ENCODE assay signal across 18 mouse cellular contexts in genomic region chr13:71068757-71069201, GRCm38 (mm10).
DNase-seq lines count a peak whose midpoint lies in the region; ATAC-seq and TF ChIP-seq lines count a peak whose summit lies in the region.
"Had no signal": no experiment of that assay in that cellular context is flagged by ENCODE, and none has a peak within 500 bp of the region (broad histone marks: within the 10 kb centered on the region; RNA-seq: fewer than 3 reads in every experiment).

No protein-coding gene starts in this region.

- TF ChIP-seq POLR2A in CH12.LX (IDR thresholded peaks at IDR 0.05; ENCODE audit: low read depth, low read length): no peak

- TF ChIP-seq RAD21 in CH12.LX (IDR thresholded peaks at IDR 0.05; ENCODE audit: low read depth, low read length): no peak

- H3K4me2 ChIP-seq in CH12.LX (ENCODE audit: insufficient read depth, low read depth, poor library complexity, severe bottlenecking): peak overlapping the region; percentile 60
- peak overlapping the region; percentile 31 for H3K4me2 ChIP-seq in hindbrain, embryonic 14.5 days (replicated peaks)
- peak overlapping the region; percentile 28 for H3K4me2 ChIP-seq in midbrain, embryonic 13.5 days (replicated peaks)
- no peak overlapping the region for H3K4me2 ChIP-seq in liver, embryonic 11.5 days
- H3K4me2 ChIP-seq: intestine, embryonic 15.5 days had no signal

- H3K9ac ChIP-seq in CH12.LX (ENCODE audit: insufficient read depth, low read depth): no peak overlapping the region
- peak overlapping the region; percentile 31; the same call in 1 of the 2 replicates for H3K9ac ChIP-seq in hindbrain, embryonic 14.5 days
- no peak overlapping the region for H3K9ac ChIP-seq in midbrain, embryonic 13.5 days (replicated peaks)
- no peak overlapping the region for H3K9ac ChIP-seq in liver, embryonic 11.5 days (ENCODE audit: low read depth, low read length)
- H3K9ac ChIP-seq: intestine, embryonic 15.5 days had no signal

- H3K9me3 ChIP-seq in CH12.LX (replicated peaks; ENCODE audit: low read length): no peaks in the 10 kb centered on the region
- no peaks in the 10 kb centered on the region for H3K9me3 ChIP-seq in embryonic facial prominence, embryonic 10.5 days
- no peaks in the 10 kb centered on the region for H3K9me3 ChIP-seq in hindbrain, embryonic 14.5 days (ENCODE audit: control insufficient read depth, low read length)
- no peaks in the 10 kb centered on the region for H3K9me3 ChIP-seq in midbrain, embryonic 13.5 days
- no peaks in the 10 kb centered on the region for H3K9me3 ChIP-seq in liver, embryonic 11.5 days (ENCODE audit: control insufficient read depth, low read length)
- H3K9me3 ChIP-seq: heart, embryonic 10.5 days; intestine, embryonic 15.5 days had no signal

- no peaks in the 10 kb centered on the region for H3K36me3 ChIP-seq in CH12.LX (replicated peaks in 1 of 2; ENCODE audit: control insufficient read depth in 1 of 2, insufficient read depth in 1 of 2, low read length in 1 of 2)
- H3K36me3 ChIP-seq in embryonic facial prominence, embryonic 10.5 days (replicated peaks): no peaks in the 10 kb centered on the region
- no peaks in the 10 kb centered on the region for H3K36me3 ChIP-seq in hindbrain, embryonic 14.5 days (replicated peaks; ENCODE audit: control insufficient read depth, insufficient read depth)
- H3K36me3 ChIP-seq in midbrain, embryonic 13.5 days: no peaks in the 10 kb centered on the region
- no peaks in the 10 kb centered on the region for H3K36me3 ChIP-seq in liver, embryonic 11.5 days (ENCODE audit: control insufficient read depth, insufficient read depth, low read length)
- H3K36me3 ChIP-seq: heart, embryonic 10.5 days; intestine, embryonic 15.5 days had no signal

- in situ Hi-C loops in CH12.LX (cut with MboI; ENCODE audit: low pct_ligation_motif_present, low pct_unique_long_range_greater_than_20kb, low sequenced_read_pairs): no loop called here

- H3K4me1 ChIP-seq in CH12.LX (ENCODE audit: control insufficient read depth in 1 of 2, insufficient read depth in 2 of 2): peaks cover 8 to 13% of the 10 kb centered on the region in 2 experiments
- H3K4me1 ChIP-seq in embryonic facial prominence, embryonic 10.5 days: peaks cover 22% of the 10 kb centered on the region
- H3K4me1 ChIP-seq in hindbrain, embryonic 14.5 days (replicated peaks; ENCODE audit: control insufficient read depth, insufficient read depth, low read length): peaks cover 14% of the 10 kb centered on the region
- peaks cover 47% of the 10 kb centered on the region for H3K4me1 ChIP-seq in midbrain, embryonic 13.5 days (replicated peaks)
- H3K4me1 ChIP-seq in liver, embryonic 11.5 days (replicated peaks; ENCODE audit: control insufficient read depth, insufficient read depth, low read length): no peaks in the 10 kb centered on the region
- H3K4me1 ChIP-seq: intestine, embryonic 15.5 days; megakaryocyte, embryonic 14.5 days had no signal

- no peak for TF ChIP-seq CTCF in CH12.LX (conservative IDR thresholded peaks at IDR 0.05 in 1 of 2, IDR thresholded peaks at IDR 0.05 in 1 of 2; ENCODE audit: low read depth in 2 of 2, low read length in 2 of 2)

- H3K4me3 ChIP-seq in CH12.LX (replicated peaks in 1 of 3; ENCODE audit: low read depth in 2 of 3, low read length in 2 of 3, poor library complexity in 1 of 3): peak overlapping the region in 1 of 3 experiments; percentile 16
- 0 out of 2 replicates have a peak overlapping the region, but pooled peaks have one; percentile 21 for H3K4me3 ChIP-seq in embryonic facial prominence, embryonic 10.5 days
- H3K4me3 ChIP-seq in hindbrain, embryonic 14.5 days (replicated peaks; ENCODE audit: low read length): no peak overlapping the region
- no peak overlapping the region for H3K4me3 ChIP-seq in midbrain, embryonic 13.5 days (replicated peaks)
- no peak overlapping the region for H3K4me3 ChIP-seq in liver, embryonic 11.5 days (ENCODE audit: low read depth, low read length)
- H3K4me3 ChIP-seq: heart, embryonic 10.5 days; intestine, embryonic 15.5 days; megakaryocyte, embryonic 14.5 days had no signal

- no peak overlapping the region for H3K27ac ChIP-seq in CH12.LX (ENCODE audit: insufficient read depth, low read depth)
- peak overlapping the region; percentile 63 for H3K27ac ChIP-seq in embryonic facial prominence, embryonic 10.5 days (replicated peaks)
- 0 out of 2 replicates have a peak overlapping the region, but pooled peaks have one; percentile 32 for H3K27ac ChIP-seq in hindbrain, embryonic 14.5 days
- H3K27ac ChIP-seq in midbrain, embryonic 13.5 days: peak overlapping the region; percentile 25
- H3K27ac ChIP-seq in liver, embryonic 11.5 days (ENCODE audit: low read depth, low read length): no peak overlapping the region
- H3K27ac ChIP-seq: heart, embryonic 10.5 days; intestine, embryonic 15.5 days; kidney, postnatal 0 days had no signal

- dilution Hi-C loops in CH12.LX (cut with MboI; ENCODE audit: extremely low pct_ligation_motif_present, extremely low pct_unique_long_range_greater_than_20kb, low sequenced_read_pairs): no loop called here

- TF ChIP-seq EP300 in CH12.LX (IDR thresholded peaks at IDR 0.05; ENCODE audit: low read length): no peak

- 49% methylated on average over 11 of the region's 11 CpGs for WGBS in embryonic facial prominence, embryonic 10.5 days
- WGBS in hindbrain, embryonic 14.5 days: 36% methylated on average over 11 of the region's 11 CpGs
- WGBS in midbrain, embryonic 13.5 days: 42% methylated on average over 11 of the region's 11 CpGs
- 68% methylated on average over 11 of the region's 11 CpGs for WGBS in liver, embryonic 11.5 days

- no peaks in the 10 kb centered on the region for H3K27me3 ChIP-seq in CH12.LX (replicated peaks)
- no peaks in the 10 kb centered on the region; the same call in 1 of the 2 replicates for H3K27me3 ChIP-seq in embryonic facial prominence, embryonic 10.5 days (replicated peaks; ENCODE audit: low read depth, poor library complexity, severe bottlenecking)
- no peaks in the 10 kb centered on the region for H3K27me3 ChIP-seq in hindbrain, embryonic 14.5 days (ENCODE audit: control insufficient read depth, insufficient read depth, low read length)
- 0 out of 2 replicates have a peak, but pooled peaks cover 2% of the 10 kb centered on the region for H3K27me3 ChIP-seq in midbrain, embryonic 13.5 days
- H3K27me3 ChIP-seq in liver, embryonic 11.5 days (replicated peaks; ENCODE audit: control insufficient read depth, insufficient read depth, low read length): no peaks in the 10 kb centered on the region
- H3K27me3 ChIP-seq: intestine, embryonic 15.5 days; megakaryocyte, embryonic 14.5 days had no signal

- H3K79me2 ChIP-seq in CH12.LX (replicated peaks; ENCODE audit: control insufficient read depth, extremely low read depth, insufficient read depth, poor library complexity, severe bottlenecking): no peaks in the 10 kb centered on the region

- no peak for DNase-seq in CH12.LX (ENCODE audit: extremely low read depth)
- peak; percentile 40 for DNase-seq in embryonic facial prominence, embryonic 10.5 days (ENCODE audit: low spot score)
- DNase-seq in hindbrain, embryonic 14.5 days (ENCODE audit: low spot score): no peak
- DNase-seq in kidney, adult 8-10 months: no peak
- DNase-seq in gastrocnemius, postnatal 25 days: no peak
- no peak for DNase-seq in liver, embryonic 11.5 days (ENCODE audit: low spot score)
- no peak for DNase-seq in layer of hippocampus, adult 9-10 months (ENCODE audit: low spot score)
- DNase-seq: adrenal gland, postnatal 36 days; cerebellum, adult 8-10 months; gastrocnemius, postnatal 14 days; lung, postnatal 10 days; right cerebral cortex, postnatal 14 days; thymus, postnatal 36 days had no signal

- ATAC-seq in hindbrain, embryonic 14.5 days (ENCODE audit: low FRiP score): peak; percentile 48; the same call in 1 of the 2 replicates
- ATAC-seq in midbrain, embryonic 13.5 days: peak; percentile 76
- ATAC-seq in liver, embryonic 11.5 days (replicated peaks; ENCODE audit: low FRiP score): no peak
- ATAC-seq: intestine, embryonic 15.5 days had no signal

TF ChIP-seq in CH12.LX, 34 proteins besides CTCF, POLR2A, EP300 and RAD21:
- no peak for TF ChIP-seq CHD1 (IDR thresholded peaks at IDR 0.05; ENCODE audit: low read depth, low read length)
- TF ChIP-seq BHLHE40 (IDR thresholded peaks at IDR 0.05; ENCODE audit: low read depth, low read length): 0 out of 2 replicates have a peak, but pooled peaks have one; percentile 19

Comparison
In these comparisons a context has a peak if more than half of its experiments do, and no peak if none do; other contexts are left out.
1. H3K27ac ChIP-seq: peak in embryonic facial prominence, embryonic 10.5 days (single experiment), hindbrain, embryonic 14.5 days (single experiment) and midbrain, embryonic 13.5 days (single experiment); none in CH12.LX (single experiment) and liver, embryonic 11.5 days (single experiment).